Mouse (Mus musculus) MEL (cell line): ENCODE results near the gene Nudc.

Source experiments
- CHD1 ChIP-seq: IDR thresholded peaks from 2 replicates; pipeline ENCODE4 v1.6.1; 2012; ENCODE audit warnings: low read depth, mild to moderate bottlenecking, inconsistent platforms, low read length, improper control_type of control experiment
- CTCF ChIP-seq, 3 experiments: IDR thresholded peaks in 2 of 3; conservative IDR thresholded peaks in 1 of 3; 2 replicates each; pipeline ENCODE4 v1.5.1; 2011 to 2012; ENCODE audit warnings: low read length in 3 of 3, low read depth in 2 of 3, mild to moderate bottlenecking in 2 of 3, improper control_type of control experiment in 1 of 3, inconsistent platforms in 1 of 3, mixed read lengths in 1 of 3, moderate library complexity in 1 of 3; ENCODE audit not compliant: control insufficient read depth in 1 of 3, insufficient read depth in 1 of 3, poor library complexity in 1 of 3, severe bottlenecking in 1 of 3
- GATA1 ChIP-seq: IDR thresholded peaks from 2 replicates; pipeline ENCODE4 v1.6.1; 2011; ENCODE audit warnings: low read depth, low read length, improper control_type of control experiment
- JUND ChIP-seq: IDR thresholded peaks from 2 replicates; pipeline ENCODE4 v1.6.1; 2011; ENCODE audit warnings: low read depth, mild to moderate bottlenecking, improper control_type of control experiment, low read length
- MAFK ChIP-seq: IDR thresholded peaks from 2 replicates; pipeline ENCODE4 v1.6.1; 2011; ENCODE audit warnings: low read depth, mild to moderate bottlenecking, low read length, improper control_type of control experiment, borderline replicate concordance
- MAZ ChIP-seq: IDR thresholded peaks from 2 replicates; pipeline ENCODE4 v1.6.1; 2012; ENCODE audit warnings: low read depth, mild to moderate bottlenecking, inconsistent platforms, low read length, improper control_type of control experiment
- TCF12 ChIP-seq: IDR thresholded peaks from 2 replicates; pipeline ENCODE4 v1.6.1; 2014; ENCODE audit warnings: low read depth, mild to moderate bottlenecking, inconsistent platforms, low read length, improper control_type of control experiment, moderate library complexity
- ZC3H11A ChIP-seq: IDR thresholded peaks from 2 replicates; pipeline ENCODE4 v1.6.1; 2012; ENCODE audit warnings: low read depth, mild to moderate bottlenecking, inconsistent platforms, low read length, improper control_type of control experiment
- ZKSCAN1 ChIP-seq: IDR thresholded peaks from 2 replicates; pipeline ENCODE4 v1.6.1; 2012; ENCODE audit warnings: low read depth, mild to moderate bottlenecking, inconsistent platforms, low read length, improper control_type of control experiment, moderate library complexity

DNA sequence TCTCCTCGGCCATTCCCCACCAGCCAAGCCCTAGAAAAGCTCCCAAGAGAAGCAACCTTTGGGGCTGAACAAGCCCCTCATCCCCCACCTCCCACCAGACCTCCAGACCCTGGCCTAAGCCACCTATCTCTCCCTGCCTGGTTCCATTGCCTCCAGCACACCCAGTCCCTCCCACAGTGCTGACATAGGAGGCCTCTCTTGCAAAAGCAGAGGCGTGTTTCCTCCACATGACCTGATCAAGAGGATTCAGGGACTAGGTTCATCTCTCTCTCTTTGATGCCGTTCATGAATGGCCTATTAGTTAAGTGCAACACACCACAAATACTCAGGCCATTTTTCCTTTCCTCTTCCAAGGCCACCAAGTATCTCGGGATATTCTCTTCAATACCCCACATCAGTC lies 14.1 kb upstream of the Nudc start:
- no peak for TF ChIP-seq TCF12
- TF ChIP-seq MAZ, result no peak
- TF ChIP-seq CHD1, result no peak
- no peak for TF ChIP-seq ZC3H11A
- no peak for TF ChIP-seq JUND
- TF ChIP-seq MAFK, result no peak
- no peak for TF ChIP-seq CTCF (IDR thresholded peaks at IDR 0.05 in 2 of 3, conservative IDR thresholded peaks at IDR 0.05 in 1 of 3; ENCODE audit: control insufficient read depth in 1 of 3, insufficient read depth in 1 of 3, low read depth in 2 of 3, low read length in 3 of 3, poor library complexity in 1 of 3, severe bottlenecking in 1 of 3)
- TF ChIP-seq ZKSCAN1, result no peak
- TF ChIP-seq GATA1, result no peak
